Mouse (Mus musculus) ES-Bruce4 (cell line): ENCODE data around the gene Msi2. TPM values are rescaled to one million over a fixed set of nuclear protein-coding genes. Genes with fewer than 3 reads are reported as not detected.

Experiments used
- H3K27ac ChIP-seq: 2 replicates; pipeline ENCODE4 v1.5.1; 2012; ENCODE audit warnings: low read length, inconsistent platforms; ENCODE audit not compliant: insufficient read depth
- H3K27me3 ChIP-seq: 2 replicates; pipeline ENCODE4 v1.6.1; 2012; ENCODE audit warnings: mild to moderate bottlenecking, low read length, inconsistent platforms; ENCODE audit not compliant: control insufficient read depth, poor library complexity, insufficient read depth, severe bottlenecking
- H3K36me3 ChIP-seq: 2 replicates; pipeline ENCODE4 v1.6.1; 2012; ENCODE audit warnings: inconsistent platforms, mild to moderate bottlenecking, low read length, moderate library complexity; ENCODE audit not compliant: control insufficient read depth, poor library complexity, insufficient read depth, severe bottlenecking
- H3K4me1 ChIP-seq: one replicate; pipeline ENCODE4 v1.8.1; 2011; ENCODE audit warnings: low read length; ENCODE audit not compliant: control insufficient read depth, insufficient read depth
- H3K4me3 ChIP-seq: 2 replicates; pipeline ENCODE4 v1.5.1; 2011; ENCODE audit warnings: low read depth, mild to moderate bottlenecking, low read length
- H3K9ac ChIP-seq: 2 replicates; pipeline ENCODE4 v1.6.1; 2012; ENCODE audit warnings: low read depth, mild to moderate bottlenecking, inconsistent platforms; ENCODE audit not compliant: poor library complexity, severe bottlenecking
- H3K9me3 ChIP-seq: replicated peaks from 2 replicates; pipeline ENCODE4 v1.6.1; 2012; ENCODE audit warnings: mild to moderate bottlenecking, low read length, inconsistent platforms; ENCODE audit not compliant: control insufficient read depth, poor library complexity, insufficient read depth, severe bottlenecking
- CTCF ChIP-seq: IDR thresholded peaks from one replicate; pipeline ENCODE4 v1.8.1; 2011; ENCODE audit warnings: low read depth, low read length
- EP300 ChIP-seq: IDR thresholded peaks from 2 replicates; pipeline ENCODE4 v1.6.1; 2011; ENCODE audit warnings: low read depth, low read length; ENCODE audit not compliant: insufficient read depth
- POLR2A ChIP-seq: IDR thresholded peaks from one replicate; pipeline ENCODE4 v1.8.1; 2011; ENCODE audit warnings: low read length; ENCODE audit not compliant: insufficient read depth
- polyA plus RNA-seq: library from polyadenylated mRNA; stranded (reverse); fragments of >200 nt; gene quantifications from 2 replicates; pipeline ENCODE4 v1.2.4, GENCODE M21; 2011; ENCODE audit warnings: low read depth; ENCODE audit not compliant: missing spikeins, insufficient read depth, insufficient read length

The Msi2 gene
- polyA plus RNA-seq, 1 experiment: 110 TPM

- Histone ChIP-seq H3K27ac (no peak overlapping the region), H3K36me3 (peaks cover 8% of the 10 kb centered on the region), H3K4me3 (no peak overlapping the region), H3K9me3 (no peaks in the 10 kb centered on the region), H3K9ac (no peak overlapping the region), H3K27me3 (no peaks in the 10 kb centered on the region; the same call in 1 of the 2 replicates), H3K4me1 (peaks cover 11% of the 10 kb centered on the region)
- TF ChIP-seq EP300: no peak
- TF ChIP-seq POLR2A: no peak
- TF ChIP-seq CTCF: no peak
Observed at GRCm38 (mm10) chr11:88644719-88645118, 73.6 kb downstream of the Msi2 start.

DNA sequence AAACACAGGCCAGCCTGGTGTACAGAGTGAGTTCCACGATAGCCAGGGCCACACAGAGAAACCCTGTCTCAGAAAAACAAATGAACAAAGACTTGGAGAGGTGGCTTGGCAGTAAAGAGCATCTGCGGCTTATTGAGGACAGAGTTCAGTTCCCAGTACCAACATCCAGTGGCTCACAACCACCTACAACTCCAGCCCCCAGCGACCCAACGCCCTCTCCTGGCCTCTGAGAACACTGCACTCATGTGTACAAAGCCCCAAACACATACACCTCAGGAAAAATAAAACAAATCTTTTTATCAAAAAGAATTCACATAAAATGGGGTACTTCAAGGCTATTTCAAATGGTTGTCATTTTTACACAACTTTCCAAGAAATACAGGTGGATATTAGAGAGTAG lies 78.5 kb downstream of the Msi2 start:
- Histone ChIP-seq H3K9ac (no peak overlapping the region), H3K4me1 (peaks cover 2% of the 10 kb centered on the region), H3K4me3 (no peak overlapping the region), H3K27ac (peak overlapping the region; percentile 29; the same call in 1 of the 2 replicates), H3K36me3 (peaks cover 2% of the 10 kb centered on the region; the same call in 1 of the 2 replicates), H3K27me3 (no peaks in the 10 kb centered on the region), H3K9me3 (no peaks in the 10 kb centered on the region)
- no peak for TF ChIP-seq EP300
- TF ChIP-seq CTCF: peak; percentile 56

DNA sequence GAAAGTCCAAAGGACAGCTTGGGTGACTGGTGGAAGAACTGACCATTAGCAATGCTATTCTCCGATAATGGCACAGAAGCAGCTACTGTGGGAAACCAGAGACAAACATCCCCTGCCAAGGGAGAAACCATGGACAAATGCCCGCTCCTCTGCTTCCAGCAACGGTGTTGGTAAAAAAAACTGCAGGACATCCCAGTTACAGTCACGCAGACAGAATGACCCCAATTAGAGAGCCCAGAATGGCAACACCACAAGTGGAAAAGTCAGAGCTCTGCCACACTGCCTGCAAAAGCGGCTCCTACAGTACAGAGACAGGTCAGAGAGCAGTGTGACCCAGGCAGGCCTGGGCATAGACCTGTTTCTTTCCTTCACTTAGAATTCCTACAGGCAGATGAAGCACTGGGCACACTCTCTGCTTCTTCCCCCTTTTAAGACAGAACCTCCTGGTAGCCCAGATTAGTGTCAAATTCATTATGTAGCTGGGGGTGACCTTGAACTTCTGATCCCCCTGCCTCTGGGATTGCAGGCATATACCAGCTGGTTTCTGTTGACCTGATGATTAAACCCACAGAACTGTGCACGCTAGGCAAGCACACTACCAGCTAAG lies 79.3 kb downstream of the Msi2 start:
- Histone ChIP-seq H3K27ac (no peak overlapping the region), H3K36me3 (no peaks in the 10 kb centered on the region; the same call in 1 of the 2 replicates)
- TF ChIP-seq CTCF (no peak), EP300 (no peak), POLR2A (no peak)

GRCm38 (mm10) chr11:88638254-88638653 lies 80.1 kb downstream of the Msi2 start:
- peaks cover 2% of the 10 kb centered on the region for H3K4me1 ChIP-seq
- H3K4me3 ChIP-seq: no peak overlapping the region
- no peaks in the 10 kb centered on the region; the same call in 1 of the 2 replicates for H3K36me3 ChIP-seq
- TF ChIP-seq POLR2A (no peak), CTCF (no peak), EP300 (no peak)
- H3K9me3 ChIP-seq: no peaks in the 10 kb centered on the region
- no peak overlapping the region for H3K9ac ChIP-seq
- H3K27ac ChIP-seq: no peak overlapping the region
- no peaks in the 10 kb centered on the region for H3K27me3 ChIP-seq

More for the DNA sequence above, 79.3 kb downstream of the Msi2 start:
- Histone ChIP-seq H3K4me1 (peaks cover 2% of the 10 kb centered on the region), H3K4me3 (no peak overlapping the region), H3K9ac (no peak overlapping the region), H3K27me3 (no peaks in the 10 kb centered on the region), H3K9me3 (no peaks in the 10 kb centered on the region)

GRCm38 (mm10) chr11:88636934-88637333 lies 81.4 kb downstream of the Msi2 start:
- Histone ChIP-seq H3K9me3 (no peaks in the 10 kb centered on the region), H3K36me3 (no peaks in the 10 kb centered on the region; the same call in 1 of the 2 replicates), H3K4me3 (no peak overlapping the region), H3K27me3 (no peaks in the 10 kb centered on the region), H3K4me1 (peaks cover 2% of the 10 kb centered on the region), H3K27ac (no peak overlapping the region), H3K9ac (no peak overlapping the region)
- TF ChIP-seq EP300: no peak
- no peak for TF ChIP-seq POLR2A
- TF ChIP-seq CTCF: no peak

GRCm38 (mm10) chr11:88636319-88636718 lies 82.0 kb downstream of the Msi2 start:
- Histone ChIP-seq H3K27me3 (no peaks in the 10 kb centered on the region), H3K9me3 (no peaks in the 10 kb centered on the region), H3K9ac (no peak overlapping the region), H3K36me3 (no peaks in the 10 kb centered on the region; the same call in 1 of the 2 replicates), H3K4me1 (peaks cover 2% of the 10 kb centered on the region), H3K27ac (no peak overlapping the region), H3K4me3 (no peak overlapping the region)
- TF ChIP-seq POLR2A (no peak), CTCF (no peak), EP300 (no peak)
